ENCODE assay signal across 21 mouse cellular contexts in the genomic region with DNA sequence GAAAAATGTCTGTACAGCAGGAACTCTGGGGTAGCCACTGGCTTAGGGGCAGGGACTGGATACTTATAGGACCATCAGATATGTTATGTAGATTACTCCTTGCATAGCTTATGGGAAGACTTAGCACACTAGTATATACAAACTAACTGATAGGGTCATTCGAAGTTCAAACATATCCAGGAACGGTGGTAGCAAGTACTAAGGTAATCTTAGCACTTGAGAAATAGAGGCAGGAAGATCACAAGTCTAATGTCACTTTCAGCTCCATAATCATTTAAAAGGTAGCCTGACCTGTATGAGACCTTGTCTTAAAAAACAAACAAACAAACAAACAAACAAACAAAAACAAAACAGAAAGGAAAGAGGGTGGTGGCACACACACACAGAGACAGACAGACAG.
"Had no signal": no experiment of that assay in that cellular context is flagged by ENCODE, and none has a peak within 500 bp of the region (broad histone marks: within the 10 kb centered on the region; RNA-seq: fewer than 3 reads in every experiment).

No protein-coding gene starts in this region.

- H3K9me3 ChIP-seq: heart, embryonic 12.5 days; hindbrain, embryonic 10.5 days; hindbrain, embryonic 12.5 days; limb, embryonic 10.5 days; limb, embryonic 12.5 days had no signal

- H3K4me1 ChIP-seq: hindbrain, embryonic 12.5 days; limb, embryonic 10.5 days; limb, embryonic 12.5 days had no signal

- H3K9ac ChIP-seq: heart, embryonic 12.5 days; hindbrain, embryonic 12.5 days; hindbrain, embryonic 14.5 days; limb, embryonic 12.5 days had no signal

- DNase-seq: gastrocnemius, postnatal 14 days; gastrocnemius, postnatal 36 days; heart, adult 18-20 months; heart, postnatal 10 days; heart, postnatal 4 days; kidney, adult 11 months; kidney, adult 8-10 months; kidney, postnatal 10 days; kidney, postnatal 25 days; kidney, postnatal 4 days; liver had no signal

- H3K27ac ChIP-seq: hindbrain, embryonic 10.5 days; hindbrain, embryonic 12.5 days; hindbrain, embryonic 14.5 days; layer of hippocampus, adult 2 months; left cerebral cortex, adult 2 months; limb, embryonic 10.5 days; limb, embryonic 12.5 days had no signal

- H3K27me3 ChIP-seq: heart, embryonic 12.5 days; hindbrain, embryonic 12.5 days; limb, embryonic 12.5 days had no signal

- H3K4me3 ChIP-seq: heart, embryonic 12.5 days; hindbrain, embryonic 10.5 days; hindbrain, embryonic 12.5 days; layer of hippocampus, adult 2 months; left cerebral cortex, adult 2 months; limb, embryonic 10.5 days; limb, embryonic 12.5 days had no signal

- ATAC-seq: hindbrain, embryonic 16.5 days; intestine, embryonic 16.5 days had no signal

- H3K36me3 ChIP-seq: heart, embryonic 12.5 days; hindbrain, embryonic 10.5 days; hindbrain, embryonic 12.5 days; limb, embryonic 10.5 days; limb, embryonic 12.5 days had no signal
